In genomic region chr3:90451396-90452095, GRCm38 (mm10) we compare ENCODE assay signal across 9 mouse cellular contexts. TPM values are rescaled to one million over a fixed set of nuclear protein-coding genes. Genes with fewer than 3 reads are reported as not detected.
DNase-seq lines count a peak whose midpoint lies in the region; ATAC-seq and TF ChIP-seq lines count a peak whose summit lies in the region.
"Had no signal": no experiment of that assay in that cellular context is flagged by ENCODE, and none has a peak within 500 bp of the region (broad histone marks: within the 10 kb centered on the region; RNA-seq: fewer than 3 reads in every experiment).

No protein-coding gene starts in this region.

- no peaks in the 10 kb centered on the region for H3K27me3 ChIP-seq in lung, embryonic 15.5 days
- no peaks in the 10 kb centered on the region for H3K27me3 ChIP-seq in liver, adult 2 months (ENCODE audit: control insufficient read depth, insufficient read depth, low read length)
- H3K27me3 ChIP-seq in hindbrain, postnatal 0 days (ENCODE audit: insufficient read depth, low read length), result no peaks in the 10 kb centered on the region

- peak; percentile 46 to 69 for DNase-seq in frontal cortex, adult 2 months (ENCODE audit: extremely low spot score in 1 of 2, low spot score in 1 of 2)
- DNase-seq in frontal cortex, postnatal 14 days (ENCODE audit: low spot score in 2 of 2), result no peak
- DNase-seq in lung, postnatal 14 days, result no peak
- no peak for DNase-seq in liver, adult 2 months (ENCODE audit: extremely low read depth, low read depth, low spot score)
- no peak for DNase-seq in urinary bladder, postnatal 10 days (ENCODE audit: low spot score)
- no peak for DNase-seq in hindbrain, postnatal 0 days (ENCODE audit: low spot score)

- H3K4me3 ChIP-seq in lung, embryonic 15.5 days, result peak overlapping the region; percentile 20
- H3K4me3 ChIP-seq in liver, adult 2 months (ENCODE audit: insufficient read depth, low read depth, low read length), result peak overlapping the region; percentile 12; the same call in 1 of the 2 replicates
- no peak overlapping the region for H3K4me3 ChIP-seq in hindbrain, postnatal 0 days (ENCODE audit: low read length)

- no peaks in the 10 kb centered on the region for H3K9me3 ChIP-seq in lung, embryonic 15.5 days
- no peaks in the 10 kb centered on the region for H3K9me3 ChIP-seq in hindbrain, postnatal 0 days (ENCODE audit: low read length)

- no peaks in the 10 kb centered on the region for H3K79me2 ChIP-seq in liver, adult 2 months (ENCODE audit: control insufficient read depth, insufficient read depth, low read length)

- peaks cover 20% of the 10 kb centered on the region for H3K4me1 ChIP-seq in lung, embryonic 15.5 days
- no peaks in the 10 kb centered on the region; the same call in 1 of the 2 replicates for H3K4me1 ChIP-seq in liver, adult 2 months (ENCODE audit: control insufficient read depth, insufficient read depth, low read length)
- no peaks in the 10 kb centered on the region for H3K4me1 ChIP-seq in hindbrain, postnatal 0 days (ENCODE audit: insufficient read depth, low read length)

- peak overlapping the region; percentile 37 for H3K4me2 ChIP-seq in lung, embryonic 15.5 days
- no peak overlapping the region for H3K4me2 ChIP-seq in hindbrain, postnatal 0 days (ENCODE audit: low read depth, low read length)

- TF ChIP-seq POLR2A in liver, adult 2 months (IDR thresholded peaks at IDR 0.05; ENCODE audit: extremely low read depth, insufficient read depth, low read length), result no peak

- H3K36me3 ChIP-seq in lung, embryonic 15.5 days, result no peaks in the 10 kb centered on the region
- H3K36me3 ChIP-seq in liver, adult 2 months (ENCODE audit: control insufficient read depth, insufficient read depth, low read length), result no peaks in the 10 kb centered on the region
- H3K36me3 ChIP-seq in hindbrain, postnatal 0 days (ENCODE audit: insufficient read depth, low read length), result no peaks in the 10 kb centered on the region

- H3K27ac ChIP-seq in lung, embryonic 15.5 days, result peak overlapping the region; percentile 58
- 0 out of 2 replicates have a peak overlapping the region, but pooled peaks have one; percentile 10 for H3K27ac ChIP-seq in liver, adult 2 months (replicated peaks; ENCODE audit: insufficient read depth, low read depth, low read length)
- H3K27ac ChIP-seq in hindbrain, postnatal 0 days, result no peak overlapping the region

- no peak for ATAC-seq in lung, embryonic 15.5 days (ENCODE audit: borderline replicate concordance, extremely low read depth, low FRiP score, low TSS enrichment)
- 0 out of 2 replicates have a peak, but pooled peaks have one; percentile 10 for ATAC-seq in common myeloid progenitor, adult 5-6 weeks (replicated peaks; ENCODE audit: low read depth, poor library complexity, severe bottlenecking)
- ATAC-seq in hindbrain, postnatal 0 days, result no peak

- no peak for TF ChIP-seq CTCF in liver, adult 2 months (IDR thresholded peaks at IDR 0.05; ENCODE audit: low read depth, low read length)
- no peak for TF ChIP-seq CTCF in hindbrain, postnatal 0 days (IDR thresholded peaks at IDR 0.05; ENCODE audit: low read depth)

- H3K9ac ChIP-seq in lung, embryonic 15.5 days, result no peak overlapping the region
- no peak overlapping the region for H3K9ac ChIP-seq in liver, adult 2 months (ENCODE audit: low read depth, low read length)
- H3K9ac ChIP-seq in hindbrain, postnatal 0 days (replicated peaks; ENCODE audit: low read length), result no peak overlapping the region

- WGBS in lung, embryonic 15.5 days, result 28% methylated on average over 10 of the region's 10 CpGs
- 56% methylated on average over 10 of the region's 10 CpGs for WGBS in liver, adult 2 months
- WGBS in hindbrain, postnatal 0 days, result 58% methylated on average over 10 of the region's 10 CpGs

RNA-seq across cellular contexts. Expression of gene Npr1, which starts 14.1 kb away (rescaled TPM):
- polyA plus RNA-seq in frontal cortex, adult 2 months (2012; rRNA removed), result 24.0 and 27.2 TPM in 2 replicates
- polyA plus RNA-seq in lung, embryonic 15.5 days (2015; fragmentation: Nextera tagmentation; extraction: Ambion mirVana), result 17.3 and 21.0 TPM in 2 replicates
- total RNA-seq in common myeloid progenitor, adult 5-6 weeks (2017), result not detected in 2 replicates
- total RNA-seq in liver, adult 2 months (2014; rRNA removed), result 5.6 and 8.3 TPM in 2 replicates
- 10.2 and 13.2 TPM in 2 replicates for polyA plus RNA-seq in liver, adult 2 months (2012; rRNA removed)
- 3.5 and 6.2 TPM in 2 replicates for total RNA-seq in hindbrain, postnatal 0 days (2014; rRNA removed)
- 2.8 TPM in 2 replicates for polyA plus RNA-seq in hindbrain, postnatal 0 days (2015; fragmentation: Nextera tagmentation; extraction: Ambion mirVana)
- total RNA-seq: megakaryocyte-erythroid progenitor cell, adult 5-6 weeks had no signal

RNA-seq across cellular contexts. Expression of gene Ints3, which starts 18.1 kb away (rescaled TPM):
- 44.3 and 49.0 TPM in 2 replicates for polyA plus RNA-seq in frontal cortex, adult 2 months (2012; rRNA removed)
- polyA plus RNA-seq in lung, embryonic 15.5 days (2015; fragmentation: Nextera tagmentation; extraction: Ambion mirVana), result 30.8 and 33.3 TPM in 2 replicates
- 19.2 and 21.7 TPM in 2 replicates for total RNA-seq in common myeloid progenitor, adult 5-6 weeks (2017)
- total RNA-seq in liver, adult 2 months (2014; rRNA removed), result 8.9 and 11.3 TPM in 2 replicates
- polyA plus RNA-seq in liver, adult 2 months (2012; rRNA removed), result 11.4 and 12.4 TPM in 2 replicates
- 58.1 and 71.7 TPM in 2 replicates for total RNA-seq in hindbrain, postnatal 0 days (2014; rRNA removed)
- polyA plus RNA-seq in hindbrain, postnatal 0 days (2015; fragmentation: Nextera tagmentation; extraction: Ambion mirVana), result 19.9 and 20.4 TPM in 2 replicates

RNA-seq across cellular contexts. Expression of gene Ilf2, which starts 24.4 kb away (rescaled TPM):
- 84.3 and 89.2 TPM in 2 replicates for polyA plus RNA-seq in frontal cortex, adult 2 months (2012; rRNA removed)
- polyA plus RNA-seq in lung, embryonic 15.5 days (2015; fragmentation: Nextera tagmentation; extraction: Ambion mirVana), result 208 and 219 TPM in 2 replicates
- 200 and 222 TPM in 2 replicates for total RNA-seq in common myeloid progenitor, adult 5-6 weeks (2017)
- total RNA-seq in liver, adult 2 months (2014; rRNA removed), result 13.2 and 16.0 TPM in 2 replicates
- 6.5 and 6.9 TPM in 2 replicates for polyA plus RNA-seq in liver, adult 2 months (2012; rRNA removed)
- 111 and 119 TPM in 2 replicates for total RNA-seq in hindbrain, postnatal 0 days (2014; rRNA removed)
- 177 and 178 TPM in 2 replicates for polyA plus RNA-seq in hindbrain, postnatal 0 days (2015; fragmentation: Nextera tagmentation; extraction: Ambion mirVana)

RNA-seq across cellular contexts. Expression of gene Snapin, which starts 39.3 kb away (rescaled TPM):
- polyA plus RNA-seq in frontal cortex, adult 2 months (2012; rRNA removed), result 76.1 and 78.7 TPM in 2 replicates
- polyA plus RNA-seq in lung, embryonic 15.5 days (2015; fragmentation: Nextera tagmentation; extraction: Ambion mirVana), result 77.3 and 85.6 TPM in 2 replicates
- total RNA-seq in common myeloid progenitor, adult 5-6 weeks (2017), result 37.3 and 43.3 TPM in 2 replicates
- 12.8 and 18.5 TPM in 2 replicates for total RNA-seq in liver, adult 2 months (2014; rRNA removed)
- polyA plus RNA-seq in liver, adult 2 months (2012; rRNA removed), result 10.4 and 10.6 TPM in 2 replicates
- total RNA-seq in hindbrain, postnatal 0 days (2014; rRNA removed), result 49.7 and 52.0 TPM in 2 replicates
- polyA plus RNA-seq in hindbrain, postnatal 0 days (2015; fragmentation: Nextera tagmentation; extraction: Ambion mirVana), result 102 and 106 TPM in 2 replicates

RNA-seq across cellular contexts. Expression of gene Chtop, which starts 57.8 kb away (rescaled TPM):
- polyA plus RNA-seq in frontal cortex, adult 2 months (2012; rRNA removed), result 136 and 140 TPM in 2 replicates
- 154 TPM in 2 replicates for polyA plus RNA-seq in lung, embryonic 15.5 days (2015; fragmentation: Nextera tagmentation; extraction: Ambion mirVana)
- total RNA-seq in common myeloid progenitor, adult 5-6 weeks (2017), result 88.3 and 113 TPM in 2 replicates
- 30.9 and 31.0 TPM in 2 replicates for total RNA-seq in liver, adult 2 months (2014; rRNA removed)
- 23.5 and 24.9 TPM in 2 replicates for polyA plus RNA-seq in liver, adult 2 months (2012; rRNA removed)
- total RNA-seq in hindbrain, postnatal 0 days (2014; rRNA removed), result 210 and 220 TPM in 2 replicates
- 162 and 165 TPM in 2 replicates for polyA plus RNA-seq in hindbrain, postnatal 0 days (2015; fragmentation: Nextera tagmentation; extraction: Ambion mirVana)

Comparison
In these comparisons a context has a peak if more than half of its experiments do, and no peak if none do; other contexts are left out.
1. DNase-seq: peak in frontal cortex, adult 2 months (2 of 2); none in frontal cortex, postnatal 14 days (0 of 2), lung, postnatal 14 days (single experiment), liver, adult 2 months (single experiment), urinary bladder, postnatal 10 days (single experiment) and hindbrain, postnatal 0 days (single experiment).
2. RNA of gene Ilf2, which starts 24.4 kb away (polyA plus RNA-seq): 208 to 219 TPM in lung, embryonic 15.5 days, 177 to 178 TPM in hindbrain, postnatal 0 days and 84.3 to 89.2 TPM in frontal cortex, adult 2 months; 6.5 to 6.9 TPM in liver, adult 2 months; every median in the first group is over 10 times any median in the second.